Mouse (Mus musculus): ENCODE measurements around the gene Tmem17.

DNA sequence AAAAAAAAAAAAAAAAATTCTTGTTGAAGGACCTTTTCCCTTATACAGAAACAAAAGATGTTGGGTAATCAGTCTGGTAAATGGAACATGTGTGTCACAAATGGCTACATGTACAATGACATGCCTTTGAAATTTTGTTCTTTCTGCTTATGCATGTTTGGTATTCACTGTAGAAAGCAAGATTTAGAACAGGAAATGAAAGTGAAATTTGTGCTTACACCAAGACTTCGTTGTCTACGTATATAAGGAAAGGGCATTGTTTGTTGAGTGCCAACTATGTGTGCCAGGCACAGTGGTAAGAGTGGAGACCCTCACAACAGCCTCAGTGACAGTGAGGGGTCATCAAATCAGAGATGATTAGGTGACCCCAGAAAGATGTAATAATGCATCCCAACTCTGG lies 3.2 kb downstream of the Tmem17 start:
- no peak for TF ChIP-seq CTCF (IDR thresholded peaks at IDR 0.05; ENCODE audit: low read depth, low read length)
- TF ChIP-seq POLR2A (IDR thresholded peaks at IDR 0.05; ENCODE audit: extremely low read depth, insufficient read depth, low read length), result no peak
